In the genomic region with DNA sequence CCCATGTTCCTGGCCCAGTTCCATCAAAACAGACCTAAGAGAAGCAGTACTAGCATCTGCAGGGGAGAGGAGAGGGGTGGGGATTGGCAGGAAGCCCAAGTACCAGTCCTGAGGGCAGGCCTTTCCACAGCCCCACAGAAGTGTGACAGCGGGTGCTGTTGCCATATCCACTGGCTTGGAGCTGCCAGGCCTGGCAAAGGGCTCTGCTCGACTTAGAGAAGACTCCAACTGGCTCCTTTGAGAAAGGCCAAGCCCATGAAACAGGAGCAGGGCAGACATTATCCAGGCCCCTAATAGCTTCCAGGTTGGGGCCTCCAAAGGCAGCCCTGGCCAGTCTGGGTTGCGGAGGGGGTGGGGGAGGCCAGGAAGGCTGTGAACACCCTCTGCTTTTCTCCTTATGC, we compare ENCODE assay signal across 7 mouse cellular contexts. TPM values are rescaled to one million over a fixed set of nuclear protein-coding genes. Genes with fewer than 3 reads are reported as not detected.
DNase-seq lines count a peak whose midpoint lies in the region; ATAC-seq lines count a peak whose summit lies in the region.

No protein-coding gene starts in this region.

- H3K4me1 ChIP-seq in midbrain, embryonic 14.5 days (ENCODE audit: control insufficient read depth, insufficient read depth, low read length), result peaks cover 22% of the 10 kb centered on the region
- H3K4me1 ChIP-seq in midbrain, embryonic 15.5 days, result peaks cover 32% of the 10 kb centered on the region
- peaks cover 50% of the 10 kb centered on the region for H3K4me1 ChIP-seq in embryonic facial prominence, embryonic 15.5 days
- peaks cover 44% of the 10 kb centered on the region for H3K4me1 ChIP-seq in heart, embryonic 16.5 days (ENCODE audit: control insufficient read depth, insufficient read depth, low read length)

- H3K27me3 ChIP-seq in midbrain, embryonic 14.5 days (ENCODE audit: control insufficient read depth, insufficient read depth, low read length), result peaks cover 41% of the 10 kb centered on the region
- peaks cover 60% of the 10 kb centered on the region for H3K27me3 ChIP-seq in midbrain, embryonic 15.5 days (replicated peaks)
- H3K27me3 ChIP-seq in embryonic facial prominence, embryonic 15.5 days, result no peaks in the 10 kb centered on the region
- no peaks in the 10 kb centered on the region for H3K27me3 ChIP-seq in heart, embryonic 16.5 days (ENCODE audit: control insufficient read depth, insufficient read depth, low read length)

- peak; percentile 37 for DNase-seq in midbrain, embryonic 14.5 days
- DNase-seq in skeletal muscle tissue, adult 2 months (ENCODE audit: low read depth, low spot score), result peak; percentile 82
- DNase-seq in adrenal gland, adult 8-10 months, result no peak
- no peak for DNase-seq in adrenal gland, adult 18-20 months (ENCODE audit: low spot score in 2 of 2)

- no peak overlapping the region for H3K27ac ChIP-seq in midbrain, embryonic 14.5 days (replicated peaks; ENCODE audit: low read depth, low read length)
- H3K27ac ChIP-seq in midbrain, embryonic 15.5 days, result no peak overlapping the region
- H3K27ac ChIP-seq in embryonic facial prominence, embryonic 15.5 days (replicated peaks), result peak overlapping the region; percentile 68
- H3K27ac ChIP-seq in heart, embryonic 16.5 days (ENCODE audit: low read length), result peak overlapping the region; percentile 67

- no peak overlapping the region for H3K4me3 ChIP-seq in midbrain, embryonic 14.5 days (replicated peaks; ENCODE audit: low read depth, low read length)
- no peak overlapping the region for H3K4me3 ChIP-seq in midbrain, embryonic 15.5 days
- H3K4me3 ChIP-seq in embryonic facial prominence, embryonic 15.5 days (replicated peaks), result peak overlapping the region; percentile 18
- H3K4me3 ChIP-seq in heart, embryonic 16.5 days (ENCODE audit: low read length), result no peak overlapping the region

- ATAC-seq in midbrain, embryonic 14.5 days (ENCODE audit: low FRiP score, low TSS enrichment), result no peak
- ATAC-seq in midbrain, embryonic 15.5 days (replicated peaks), result no peak
- ATAC-seq in embryonic facial prominence, embryonic 15.5 days (ENCODE audit: insufficient number of reproducible peaks, low FRiP score, low TSS enrichment, low read depth), result peak; percentile 41
- peak; percentile 17 for ATAC-seq in heart, embryonic 16.5 days (replicated peaks; ENCODE audit: extremely low read depth, insufficient read depth, low FRiP score)

- H3K4me2 ChIP-seq in midbrain, embryonic 14.5 days (ENCODE audit: low read length), result no peak overlapping the region
- no peak overlapping the region for H3K4me2 ChIP-seq in midbrain, embryonic 15.5 days
- H3K4me2 ChIP-seq in embryonic facial prominence, embryonic 15.5 days (replicated peaks), result peak overlapping the region; percentile 42
- peak overlapping the region; percentile 35 for H3K4me2 ChIP-seq in heart, embryonic 16.5 days (ENCODE audit: low read depth, low read length)

- no peaks in the 10 kb centered on the region for H3K9me3 ChIP-seq in midbrain, embryonic 14.5 days (ENCODE audit: control insufficient read depth, low read length)
- H3K9me3 ChIP-seq in midbrain, embryonic 15.5 days, result no peaks in the 10 kb centered on the region
- no peaks in the 10 kb centered on the region for H3K9me3 ChIP-seq in embryonic facial prominence, embryonic 15.5 days (replicated peaks)
- H3K9me3 ChIP-seq in heart, embryonic 16.5 days (replicated peaks; ENCODE audit: control insufficient read depth, low read length), result no peaks in the 10 kb centered on the region

- no peak overlapping the region for H3K9ac ChIP-seq in midbrain, embryonic 14.5 days (replicated peaks; ENCODE audit: low read length)
- no peak overlapping the region for H3K9ac ChIP-seq in midbrain, embryonic 15.5 days
- no peak overlapping the region for H3K9ac ChIP-seq in embryonic facial prominence, embryonic 15.5 days
- H3K9ac ChIP-seq in heart, embryonic 16.5 days (ENCODE audit: low read length), result peak overlapping the region; percentile 44

- H3K36me3 ChIP-seq in midbrain, embryonic 14.5 days (ENCODE audit: control insufficient read depth, insufficient read depth, low read length), result no peaks in the 10 kb centered on the region
- H3K36me3 ChIP-seq in midbrain, embryonic 15.5 days (replicated peaks), result no peaks in the 10 kb centered on the region
- peaks cover 21% of the 10 kb centered on the region for H3K36me3 ChIP-seq in embryonic facial prominence, embryonic 15.5 days
- no peaks in the 10 kb centered on the region for H3K36me3 ChIP-seq in heart, embryonic 16.5 days (ENCODE audit: control insufficient read depth, insufficient read depth)

- 73% methylated on average over 3 of the region's 3 CpGs for WGBS in midbrain, embryonic 14.5 days
- WGBS in midbrain, embryonic 15.5 days, result 62% methylated on average over 3 of the region's 3 CpGs
- 13% methylated on average over 3 of the region's 3 CpGs for WGBS in embryonic facial prominence, embryonic 15.5 days
- WGBS in heart, embryonic 16.5 days, result 25% methylated on average over 3 of the region's 3 CpGs

RNA-seq across cellular contexts. Expression of a gene that starts 3.2 kb away (rescaled TPM):
- polyA plus RNA-seq in midbrain, embryonic 14.5 days (2014; fragmentation: Nextera tagmentation; extraction: Ambion mirVana), result 3.6 and 5.2 TPM in 2 replicates
- polyA plus RNA-seq in midbrain, embryonic 15.5 days (2015; fragmentation: Nextera tagmentation; extraction: Ambion mirVana), result 4.9 and 6.0 TPM in 2 replicates
- polyA plus RNA-seq in embryonic facial prominence, embryonic 15.5 days (2015; fragmentation: Nextera tagmentation; extraction: Ambion mirVana), result 42.3 and 44.6 TPM in 2 replicates
- 17.4 and 19.8 TPM in 2 replicates for polyA plus RNA-seq in heart, embryonic 16.5 days (2015; fragmentation: Nextera tagmentation; extraction: Ambion mirVana)
- total RNA-seq in adrenal gland, adult 8-10 months (2022), result 10 to 100 TPM in 2 of 4 experiments, 1 to 10 TPM in 2; 6.9 to 11.1 (median 8.6) TPM
- total RNA-seq in adrenal gland, adult 18-20 months (2021), result 1 to 10 TPM; 5.2 to 5.5 TPM

RNA-seq across cellular contexts. Expression of a gene that starts 8.8 kb away (rescaled TPM):
- 0.12 TPM in 1 of 2 replicates, not detected in the other for polyA plus RNA-seq in midbrain, embryonic 14.5 days (2014; fragmentation: Nextera tagmentation; extraction: Ambion mirVana)
- polyA plus RNA-seq in midbrain, embryonic 15.5 days (2015; fragmentation: Nextera tagmentation; extraction: Ambion mirVana), result 0.05 TPM in 1 of 2 replicates, not detected in the other
- polyA plus RNA-seq in embryonic facial prominence, embryonic 15.5 days (2015; fragmentation: Nextera tagmentation; extraction: Ambion mirVana), result 0.07 and 0.08 TPM in 2 replicates
- 0.71 and 1.4 TPM in 2 replicates for polyA plus RNA-seq in heart, embryonic 16.5 days (2015; fragmentation: Nextera tagmentation; extraction: Ambion mirVana)
- total RNA-seq in adrenal gland, adult 8-10 months (2022), result 1 to 10 TPM in 2 of 4 experiments, under 1 TPM in 2; 0.49 to 2.0 (median 0.94) TPM
- total RNA-seq in adrenal gland, adult 18-20 months (2021), result 1 to 10 TPM; 1.4 to 1.6 TPM

RNA-seq across cellular contexts. Expression of a gene that starts 38.6 kb away (rescaled TPM):
- 65.0 and 77.9 TPM in 2 replicates for polyA plus RNA-seq in midbrain, embryonic 14.5 days (2014; fragmentation: Nextera tagmentation; extraction: Ambion mirVana)
- polyA plus RNA-seq in midbrain, embryonic 15.5 days (2015; fragmentation: Nextera tagmentation; extraction: Ambion mirVana), result 92.9 and 99.7 TPM in 2 replicates
- 31.0 and 31.1 TPM in 2 replicates for polyA plus RNA-seq in embryonic facial prominence, embryonic 15.5 days (2015; fragmentation: Nextera tagmentation; extraction: Ambion mirVana)
- polyA plus RNA-seq in heart, embryonic 16.5 days (2015; fragmentation: Nextera tagmentation; extraction: Ambion mirVana), result 28.9 and 33.7 TPM in 2 replicates
- 10 to 100 TPM in 2 of 4 experiments, 1 to 10 TPM in 2; 6.5 to 13.8 (median 9.8) TPM for total RNA-seq in adrenal gland, adult 8-10 months (2022)
- 1 to 10 TPM; 7.7 to 9.8 TPM for total RNA-seq in adrenal gland, adult 18-20 months (2021)

RNA-seq across cellular contexts. Expression of a gene that starts 57.5 kb away (rescaled TPM):
- polyA plus RNA-seq in midbrain, embryonic 14.5 days (2014; fragmentation: Nextera tagmentation; extraction: Ambion mirVana), result 117 and 127 TPM in 2 replicates
- polyA plus RNA-seq in midbrain, embryonic 15.5 days (2015; fragmentation: Nextera tagmentation; extraction: Ambion mirVana), result 117 and 122 TPM in 2 replicates
- 132 and 135 TPM in 2 replicates for polyA plus RNA-seq in embryonic facial prominence, embryonic 15.5 days (2015; fragmentation: Nextera tagmentation; extraction: Ambion mirVana)
- 123 and 134 TPM in 2 replicates for polyA plus RNA-seq in heart, embryonic 16.5 days (2015; fragmentation: Nextera tagmentation; extraction: Ambion mirVana)
- total RNA-seq in adrenal gland, adult 8-10 months (2022), result 10 to 100 TPM; 55.9 to 91.6 (median 71.1) TPM
- total RNA-seq in adrenal gland, adult 18-20 months (2021), result 10 to 100 TPM; 61.9 to 65.1 TPM

RNA-seq across cellular contexts. Expression of a gene that starts 59.9 kb away (rescaled TPM):
- 112 and 165 TPM in 2 replicates for polyA plus RNA-seq in midbrain, embryonic 14.5 days (2014; fragmentation: Nextera tagmentation; extraction: Ambion mirVana)
- polyA plus RNA-seq in midbrain, embryonic 15.5 days (2015; fragmentation: Nextera tagmentation; extraction: Ambion mirVana), result 147 and 156 TPM in 2 replicates
- polyA plus RNA-seq in embryonic facial prominence, embryonic 15.5 days (2015; fragmentation: Nextera tagmentation; extraction: Ambion mirVana), result 29.9 and 31.9 TPM in 2 replicates
- 12.0 and 18.0 TPM in 2 replicates for polyA plus RNA-seq in heart, embryonic 16.5 days (2015; fragmentation: Nextera tagmentation; extraction: Ambion mirVana)
- total RNA-seq in adrenal gland, adult 8-10 months (2022), result 10 to 100 TPM; 14.6 to 60.9 (median 38.3) TPM
- 10 to 100 TPM; 24.1 to 43.3 TPM for total RNA-seq in adrenal gland, adult 18-20 months (2021)

Comparison
In these comparisons a context has a peak if more than half of its experiments do, and no peak if none do; other contexts are left out.
1. ATAC-seq: peak in embryonic facial prominence, embryonic 15.5 days (single experiment) and heart, embryonic 16.5 days (single experiment); none in midbrain, embryonic 14.5 days (single experiment) and midbrain, embryonic 15.5 days (single experiment).
2. DNase-seq: peak in midbrain, embryonic 14.5 days (single experiment) and skeletal muscle tissue, adult 2 months (single experiment); none in adrenal gland, adult 8-10 months (single experiment) and adrenal gland, adult 18-20 months (0 of 2).
3. H3K27ac ChIP-seq: peak in embryonic facial prominence, embryonic 15.5 days (single experiment) and heart, embryonic 16.5 days (single experiment); none in midbrain, embryonic 14.5 days (single experiment) and midbrain, embryonic 15.5 days (single experiment).
4. H3K4me2 ChIP-seq: peak in embryonic facial prominence, embryonic 15.5 days (single experiment) and heart, embryonic 16.5 days (single experiment); none in midbrain, embryonic 14.5 days (single experiment) and midbrain, embryonic 15.5 days (single experiment).